Mouse (Mus musculus): ENCODE results near the gene Gm21679. TPM values are rescaled to one million over a fixed set of nuclear protein-coding genes. Genes with fewer than 3 reads are reported as not detected.
"Not testable (repeated sequence)": the region's sequence is repeated elsewhere in the genome, so short reads cannot be mapped to it uniquely, and the experiment has no call there.

Gm21679 gene
- not detected in 3 replicates for total RNA-seq (2017)

- not testable (repeated sequence) for ATAC-seq (replicated peaks; ENCODE audit: insufficient number of reproducible peaks, low FRiP score, low TSS enrichment, poor library complexity, severe bottlenecking)
Measured at GRCm38 (mm10) chrY:29683270-29683669, at the start of gene Gm21679. Gene Gm21679 (minus strand): TSS chrY:29683370.

Measured in monocyte, adult 5-6 weeks (primary cell).